Mouse (Mus musculus) olfactory bulb, adult 2 months (tissue): ENCODE results near the gene Med16. TPM values are rescaled to one million over a fixed set of nuclear protein-coding genes. Genes with fewer than 3 reads are reported as not detected.

Experiments used
- H3K27ac ChIP-seq: fragments of 200-500 bp; 2 replicates; pipeline ENCODE4 v1.5.1; 2012; ENCODE audit warnings: low read depth, low read length; ENCODE audit not compliant: insufficient read depth
- H3K4me1 ChIP-seq: fragments of 200-500 bp; 2 replicates; pipeline ENCODE4 v1.6.1; 2012; ENCODE audit warnings: low read length; ENCODE audit not compliant: control insufficient read depth, insufficient read depth
- H3K4me3 ChIP-seq: fragments of 200-500 bp; 2 replicates; pipeline ENCODE4 v1.5.1; 2012; ENCODE audit warnings: mild to moderate bottlenecking, low read depth, low read length, moderate library complexity; ENCODE audit not compliant: insufficient read depth
- CTCF ChIP-seq: fragments of 200-500 bp; IDR thresholded peaks from 2 replicates; pipeline ENCODE4 v1.5.1; 2012; ENCODE audit warnings: low read depth, mild to moderate bottlenecking, low read length, moderate library complexity; ENCODE audit not compliant: insufficient read depth
- POLR2A ChIP-seq: fragments of 200-500 bp; IDR thresholded peaks from 2 replicates; pipeline ENCODE4 v1.6.1; 2012; ENCODE audit warnings: mild to moderate bottlenecking, low read depth, low read length, moderate library complexity; ENCODE audit not compliant: insufficient read depth
- WGBS: fragments of 180-500 bp; shearing (Covaris S2); methylation state at CpG from one replicate; pipeline ENCODE4 v1.1.7; 2018; 5-methylcytosine and 5-hydroxymethylcytosine counted together
- polyA plus RNA-seq: library from polyadenylated mRNA; stranded (reverse); fragments of >200 nt; gene quantifications from 2 replicates; pipeline ENCODE4 v1.2.4, GENCODE M21; 2012; ENCODE audit warnings: low replicate concordance; ENCODE audit not compliant: missing spikeins, insufficient read depth, insufficient read length

The Med16 gene
- polyA plus RNA-seq, 1 experiment: not detected

- no peak overlapping the region for H3K27ac ChIP-seq
- WGBS: 80% methylated on average over 5 of the region's 5 CpGs
Measured at GRCm38 (mm10) chr10:79846553-79846952, 62.2 kb downstream of the Med16 start.

More at GRCm38 (mm10) chr10:79846553-79846952, 62.2 kb downstream of the Med16 start:
- H3K4me1 ChIP-seq: peaks cover 12% of the 10 kb centered on the region
- no peak overlapping the region for H3K4me3 ChIP-seq
- no peak for TF ChIP-seq POLR2A
- no peak for TF ChIP-seq CTCF

Other genes starting within 250 kb of the Med16 start
- gene Madcam1, start 244.4 kb downstream of the Med16 start, polyA plus RNA-seq: not detected in 2 replicates
- gene Tpgs1, start 239.6 kb downstream of the Med16 start, polyA plus RNA-seq: not detected in 2 replicates
- gene Cdc34, start 226.7 kb downstream of the Med16 start, polyA plus RNA-seq: not detected in 2 replicates
- gene Gzmm, start 219.9 kb downstream of the Med16 start, polyA plus RNA-seq: not detected in 2 replicates
- gene Bsg, start 204.4 kb downstream of the Med16 start, polyA plus RNA-seq: not detected in 2 replicates
- not detected in 2 replicates for gene Hcn2, start 192.3 kb downstream of the Med16 start, polyA plus RNA-seq
- gene Polrmt, start 162.3 kb downstream of the Med16 start, polyA plus RNA-seq: not detected in 2 replicates
- not detected in 2 replicates for gene Fgf22, start 153.8 kb downstream of the Med16 start, polyA plus RNA-seq
- gene Rnf126, start 142.0 kb downstream of the Med16 start, polyA plus RNA-seq: not detected in 2 replicates
- not detected in 2 replicates for gene Fstl3, start 131.7 kb downstream of the Med16 start, polyA plus RNA-seq
- not detected in 2 replicates for gene Prss57, start 118.0 kb downstream of the Med16 start, polyA plus RNA-seq
- not detected in 2 replicates for gene Palm, start 115.4 kb downstream of the Med16 start, polyA plus RNA-seq
- gene Misp, start 87.9 kb downstream of the Med16 start, polyA plus RNA-seq: not detected in 2 replicates
- gene Ptbp1, start 54.5 kb downstream of the Med16 start, polyA plus RNA-seq: 555 TPM in 1 of 2 replicates, not detected in the other
- not detected in 2 replicates for gene Prtn3, start 34.4 kb downstream of the Med16 start, polyA plus RNA-seq
- not detected in 2 replicates for gene Plppr3, start 34.3 kb downstream of the Med16 start, polyA plus RNA-seq
- not detected in 2 replicates for gene Elane, start 22.7 kb downstream of the Med16 start, polyA plus RNA-seq
- gene Cfd, start 18.1 kb downstream of the Med16 start, polyA plus RNA-seq: not detected in 2 replicates
- not detected in 2 replicates for gene Gm26602, start 1.9 kb upstream of the Med16 start, polyA plus RNA-seq
- gene Kiss1r, start 8.0 kb upstream of the Med16 start, polyA plus RNA-seq: not detected in 2 replicates
- gene R3hdm4, start 12.3 kb upstream of the Med16 start, polyA plus RNA-seq: not detected in 2 replicates
- gene Arid3a, start 18.1 kb upstream of the Med16 start, polyA plus RNA-seq: not detected in 2 replicates
- gene Wdr18, start 51.2 kb upstream of the Med16 start, polyA plus RNA-seq: not detected in 2 replicates
- gene Grin3b, start 61.8 kb upstream of the Med16 start, polyA plus RNA-seq: not detected in 2 replicates
- gene Tmem259, start 75.4 kb upstream of the Med16 start, polyA plus RNA-seq: not detected in 2 replicates
- 124 and 250 TPM in 2 replicates for gene Cnn2, start 79.7 kb upstream of the Med16 start, polyA plus RNA-seq
- not detected in 2 replicates for gene Abca7, start 87.6 kb upstream of the Med16 start, polyA plus RNA-seq
- 193 and 203 TPM in 2 replicates for gene Arhgap45, start 107.7 kb upstream of the Med16 start, polyA plus RNA-seq
- not detected in 2 replicates for gene Polr2e, start 130.9 kb upstream of the Med16 start, polyA plus RNA-seq
- not detected in 2 replicates for gene Gpx4, start 138.2 kb upstream of the Med16 start, polyA plus RNA-seq
- gene Sbno2, start 196.6 kb upstream of the Med16 start, polyA plus RNA-seq: not detected in 2 replicates
- not detected in 2 replicates for gene Stk11, start 206.9 kb upstream of the Med16 start, polyA plus RNA-seq
- gene Atp5d, start 229.7 kb upstream of the Med16 start, polyA plus RNA-seq: not detected in 2 replicates
- gene Cbarp, start 231.9 kb upstream of the Med16 start, polyA plus RNA-seq: not detected in 2 replicates
- 128 TPM in 1 of 2 replicates, not detected in the other for gene Midn, start 239.3 kb upstream of the Med16 start, polyA plus RNA-seq